Mouse (Mus musculus) spleen, adult 2 months (tissue): Measurements from ENCODE around the gene Gm609.
"Not testable (repeated sequence)": the region's sequence is repeated elsewhere in the genome, so short reads cannot be mapped to it uniquely, and the experiment has no call there.

Source experiments
- CTCF ChIP-seq: fragments of 200-500 bp; IDR thresholded peaks from 2 replicates; pipeline ENCODE4 v1.5.1; 2011; ENCODE audit warnings: mild to moderate bottlenecking, inconsistent platforms; ENCODE audit not compliant: insufficient read depth, insufficient read length, insufficient replicate concordance; ENCODE audit errors: extremely low read depth
- POLR2A ChIP-seq: fragments of 200-500 bp; IDR thresholded peaks from 2 replicates; pipeline ENCODE4 v1.6.1; 2011; ENCODE audit warnings: low read depth, low read length, inconsistent platforms

- not testable (repeated sequence) for TF ChIP-seq CTCF, POLR2A
Measured at GRCm38 (mm10) chr16:45409064-45409446, 83.7 kb downstream of the Gm609 start.
